Mouse (Mus musculus): ENCODE measurements around the gene Aup1.

Aup1 gene

GRCm38 (mm10) chr6:83101688-83102556 is 47.6 kb downstream of the Aup1 start:
- DNase-seq (ENCODE audit: inconsistent age in 2 of 2, low spot score in 1 of 2), result peak; percentile 84 to 92

- no peak for DNase-seq (ENCODE audit: inconsistent age in 2 of 2, low spot score in 1 of 2)
Observed at GRCm38 (mm10) chr6:83103130-83103650, 48.9 kb downstream of the Aup1 start.

GRCm38 (mm10) chr6:83104158-83104557 is 49.8 kb downstream of the Aup1 start:
- no peak for DNase-seq (ENCODE audit: inconsistent age in 2 of 2, low spot score in 1 of 2)
